Mouse (Mus musculus): Measurements from ENCODE around the gene Egln2. TPM values are rescaled to one million over a fixed set of nuclear protein-coding genes. Genes with fewer than 3 reads are reported as not detected.

Egln2 gene
- polyA plus RNA-seq, 1 experiment from 2014 or later = 97.8 TPM

- H3K4me3 ChIP-seq = peak overlapping the region; percentile 66
- H3K36me3 ChIP-seq = peaks cover 50% of the 10 kb centered on the region
- WGBS = 82% methylated on average over 11 of the region's 11 CpGs
- no peaks in the 10 kb centered on the region for H3K9me3 ChIP-seq (replicated peaks)
- no peaks in the 10 kb centered on the region for H3K27me3 ChIP-seq (ENCODE audit: low read depth, poor library complexity, severe bottlenecking)
- no peak for DNase-seq (ENCODE audit: low spot score)
- peak overlapping the region; percentile 98 for H3K27ac ChIP-seq
- peaks cover 42% of the 10 kb centered on the region for H3K4me1 ChIP-seq
Measured at GRCm38 (mm10) chr7:27167475-27168094, 983 bp upstream of the Egln2 start.

- Histone ChIP-seq H3K27ac (peak overlapping the region; percentile 98), H3K4me3 (peak overlapping the region; percentile 66), H3K4me1 (peaks cover 50% of the 10 kb centered on the region), H3K36me3 (peaks cover 53% of the 10 kb centered on the region), H3K27me3 (ENCODE audit: low read depth, poor library complexity, severe bottlenecking) (no peaks in the 10 kb centered on the region), H3K9me3 (replicated peaks) (no peaks in the 10 kb centered on the region)
- under 1% methylated on average over 42 of the region's 43 CpGs for WGBS
- DNase-seq (ENCODE audit: low spot score) = peak; percentile 90
Measured at GRCm38 (mm10) chr7:27166229-27166613, 381 bp downstream of the Egln2 start.

- peaks cover 50% of the 10 kb centered on the region for H3K4me1 ChIP-seq
- no peaks in the 10 kb centered on the region for H3K9me3 ChIP-seq (replicated peaks)
- WGBS = 5% methylated on average over 8 of the region's 8 CpGs
- H3K27me3 ChIP-seq (ENCODE audit: low read depth, poor library complexity, severe bottlenecking) = no peaks in the 10 kb centered on the region
- H3K27ac ChIP-seq = peak overlapping the region; percentile 98
- peak overlapping the region; percentile 66 for H3K4me3 ChIP-seq
- no peak for DNase-seq (ENCODE audit: low spot score)
- peaks cover 55% of the 10 kb centered on the region for H3K36me3 ChIP-seq
Measured at GRCm38 (mm10) chr7:27165696-27166095, 906 bp downstream of the Egln2 start.

- H3K27me3 ChIP-seq (ENCODE audit: low read depth, poor library complexity, severe bottlenecking) = no peaks in the 10 kb centered on the region
- no peak for DNase-seq (ENCODE audit: low spot score)
- peak overlapping the region; percentile 66 for H3K4me3 ChIP-seq
- peaks cover 52% of the 10 kb centered on the region for H3K4me1 ChIP-seq
- H3K36me3 ChIP-seq = peaks cover 58% of the 10 kb centered on the region
- H3K27ac ChIP-seq = peak overlapping the region; percentile 98
- H3K9me3 ChIP-seq (replicated peaks) = no peaks in the 10 kb centered on the region
- WGBS = 74% methylated on average over 23 of the region's 23 CpGs
Measured at GRCm38 (mm10) chr7:27165007-27165655, 1.5 kb downstream of the Egln2 start.

DNA sequence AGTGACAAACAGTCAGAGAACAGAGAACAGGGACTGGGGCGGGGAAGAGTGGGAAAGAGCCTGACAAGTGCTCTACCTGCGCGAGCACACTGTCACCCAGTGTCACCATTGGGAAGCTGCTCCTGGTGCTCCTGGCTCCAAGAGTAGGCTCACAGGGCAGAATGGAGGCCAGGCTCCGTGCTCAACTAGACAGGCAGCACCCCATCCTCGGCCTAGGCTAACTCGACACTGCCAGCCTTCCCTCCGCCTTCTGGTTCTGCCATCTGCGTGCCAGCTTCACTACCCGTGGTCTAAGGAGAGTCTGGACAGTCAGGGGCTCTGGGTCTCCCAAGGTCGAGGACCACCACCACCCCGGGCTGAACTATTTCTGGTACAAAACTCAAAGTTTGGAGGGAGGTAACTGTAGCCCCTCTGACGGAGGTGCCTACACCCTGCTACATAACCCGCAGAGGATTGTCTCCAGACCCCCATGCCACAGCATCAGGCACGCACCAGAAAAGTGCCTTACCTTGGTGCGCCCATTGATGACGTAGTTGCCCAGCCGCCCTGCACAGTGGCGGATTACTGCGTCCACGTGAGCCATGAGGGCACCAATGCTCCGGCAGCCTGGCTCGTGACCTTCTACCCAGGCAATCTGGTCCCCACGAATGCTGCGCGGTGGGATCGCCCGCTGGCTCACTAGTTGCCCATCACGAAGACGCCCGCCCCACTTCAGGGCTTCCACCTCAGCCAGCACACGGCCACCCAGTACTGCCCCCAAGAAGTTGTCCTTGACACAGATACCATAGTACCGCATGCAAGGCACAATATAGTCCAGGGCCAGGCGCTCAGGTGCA lies 2.3 kb downstream of the Egln2 start:
- DNase-seq (ENCODE audit: low spot score) = no peak
- Histone ChIP-seq H3K9me3 (replicated peaks) (no peaks in the 10 kb centered on the region), H3K4me1 (peaks cover 54% of the 10 kb centered on the region), H3K27ac (no peak overlapping the region; the same call in 1 of the 2 replicates), H3K36me3 (peaks cover 63% of the 10 kb centered on the region), H3K27me3 (ENCODE audit: low read depth, poor library complexity, severe bottlenecking) (no peaks in the 10 kb centered on the region), H3K4me3 (peak overlapping the region; percentile 66)
- WGBS = 81% methylated on average over 33 of the region's 33 CpGs

DNA sequence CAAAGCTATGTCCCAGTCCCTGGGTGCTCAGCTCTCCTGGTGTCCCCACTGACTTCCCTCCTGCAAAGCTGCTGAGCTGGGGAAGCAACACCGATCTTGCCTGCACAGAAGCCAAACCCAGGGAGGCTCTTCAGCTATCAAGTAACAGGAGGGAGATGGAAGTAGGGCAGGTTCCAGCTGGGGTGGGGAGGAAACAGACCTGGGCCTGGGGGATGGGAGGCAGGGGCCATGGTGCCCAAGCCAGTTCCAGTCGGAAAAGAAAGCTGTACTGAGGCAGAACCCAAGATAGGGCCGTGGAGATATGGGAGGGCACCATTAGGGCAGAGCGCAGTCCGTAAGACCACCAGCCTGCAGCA lies 3.2 kb downstream of the Egln2 start:
- H3K4me1 ChIP-seq = peaks cover 51% of the 10 kb centered on the region
- 91% methylated on average over 5 of the region's 5 CpGs for WGBS
- H3K27me3 ChIP-seq (ENCODE audit: low read depth, poor library complexity, severe bottlenecking) = no peaks in the 10 kb centered on the region
- H3K27ac ChIP-seq = no peak overlapping the region
- peaks cover 70% of the 10 kb centered on the region for H3K36me3 ChIP-seq
- no peak for DNase-seq (ENCODE audit: low spot score)
- H3K4me3 ChIP-seq = no peak overlapping the region
- H3K9me3 ChIP-seq (replicated peaks) = no peaks in the 10 kb centered on the region

DNA sequence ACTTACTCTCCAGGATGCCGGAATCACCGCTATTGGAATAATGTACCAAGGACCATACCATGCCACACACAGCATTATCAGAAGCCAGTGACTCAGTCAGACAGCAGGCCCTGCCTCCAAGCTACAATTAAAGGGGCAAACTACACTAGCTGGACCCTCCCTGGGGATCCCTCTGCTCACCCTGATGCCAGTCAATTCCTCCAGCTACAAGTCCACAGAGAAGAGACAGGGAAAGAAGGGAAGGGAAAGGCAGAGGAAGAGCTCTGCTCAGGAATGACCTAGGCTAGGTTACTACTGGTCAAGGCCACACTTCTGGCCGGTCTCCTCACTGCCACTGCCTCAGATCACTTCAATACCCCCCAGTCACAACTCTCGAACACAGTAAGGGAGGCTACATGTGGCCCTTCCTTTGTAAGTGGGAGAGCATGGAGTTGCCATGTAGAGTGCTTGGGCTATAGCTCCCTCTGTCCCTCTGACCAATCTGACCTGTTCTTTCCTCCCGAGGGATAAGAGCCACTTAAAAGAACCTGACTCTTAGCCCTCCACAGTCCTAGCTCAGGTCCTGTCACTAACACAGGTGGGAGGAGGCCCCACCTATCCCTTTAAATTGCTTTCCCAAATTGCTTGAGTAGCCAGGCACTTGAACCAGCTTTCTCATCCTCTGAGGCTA lies 3.7 kb downstream of the Egln2 start:
- DNase-seq (ENCODE audit: low spot score) = no peak
- 89% methylated on average over 5 of the region's 5 CpGs for WGBS
- H3K9me3 ChIP-seq (replicated peaks) = no peaks in the 10 kb centered on the region
- peaks cover 49% of the 10 kb centered on the region for H3K4me1 ChIP-seq
- no peak overlapping the region for H3K4me3 ChIP-seq
- H3K27ac ChIP-seq = no peak overlapping the region
- no peaks in the 10 kb centered on the region for H3K27me3 ChIP-seq (ENCODE audit: low read depth, poor library complexity, severe bottlenecking)
- peaks cover 75% of the 10 kb centered on the region for H3K36me3 ChIP-seq

DNA sequence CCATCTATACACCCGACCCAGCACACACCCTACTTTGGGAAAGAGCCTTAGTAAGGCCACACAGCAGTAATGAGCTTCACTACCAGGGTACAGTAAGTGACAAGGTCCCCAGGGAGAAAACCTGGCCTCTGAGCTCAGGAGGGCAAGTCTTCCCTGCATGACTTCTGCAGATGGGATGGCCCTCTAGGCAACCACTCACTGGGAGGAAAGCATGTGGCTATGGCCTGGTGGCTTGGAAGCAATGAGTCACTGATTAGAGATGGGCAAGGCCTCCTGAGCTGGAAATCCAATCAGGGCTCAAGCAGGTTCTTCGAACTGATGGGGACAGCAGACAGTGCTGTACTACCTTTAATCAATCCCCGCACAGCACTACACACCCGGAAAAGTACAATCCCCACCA lies 4.9 kb downstream of the Egln2 start:
- DNase-seq (ENCODE audit: low spot score) = no peak
- Histone ChIP-seq H3K4me1 (peaks cover 44% of the 10 kb centered on the region), H3K9me3 (replicated peaks) (no peaks in the 10 kb centered on the region), H3K27me3 (ENCODE audit: low read depth, poor library complexity, severe bottlenecking) (no peaks in the 10 kb centered on the region), H3K4me3 (no peak overlapping the region), H3K27ac (no peak overlapping the region), H3K36me3 (peaks cover 84% of the 10 kb centered on the region)
- 89% methylated on average over 4 of the region's 4 CpGs for WGBS

DNA sequence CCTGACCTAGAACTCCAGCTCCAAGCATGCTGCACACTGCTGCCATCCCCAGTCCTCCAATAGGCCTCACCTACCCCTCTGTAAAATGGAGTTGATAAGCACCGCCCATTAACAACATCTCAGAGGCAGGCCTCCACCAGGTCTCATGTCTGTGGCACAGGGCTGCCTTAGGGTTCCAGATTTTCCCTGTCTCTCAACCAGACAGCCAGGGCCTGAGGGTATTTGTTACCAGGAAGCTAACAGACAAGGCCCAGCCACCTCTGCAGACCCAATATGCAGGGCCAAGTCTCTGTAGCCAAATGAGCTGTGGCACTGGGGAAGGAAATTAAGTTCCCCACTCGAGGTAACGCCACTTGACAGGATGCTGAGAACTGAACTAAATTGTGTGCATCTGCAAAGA lies 5.7 kb downstream of the Egln2 start:
- H3K9me3 ChIP-seq (replicated peaks) = no peaks in the 10 kb centered on the region
- H3K27me3 ChIP-seq (ENCODE audit: low read depth, poor library complexity, severe bottlenecking) = no peaks in the 10 kb centered on the region
- H3K36me3 ChIP-seq = peaks cover 90% of the 10 kb centered on the region
- DNase-seq (ENCODE audit: low spot score) = no peak
- no peak overlapping the region for H3K4me3 ChIP-seq
- 84% methylated on average over 3 of the region's 3 CpGs for WGBS
- no peak overlapping the region for H3K27ac ChIP-seq
- H3K4me1 ChIP-seq = peaks cover 44% of the 10 kb centered on the region

DNA sequence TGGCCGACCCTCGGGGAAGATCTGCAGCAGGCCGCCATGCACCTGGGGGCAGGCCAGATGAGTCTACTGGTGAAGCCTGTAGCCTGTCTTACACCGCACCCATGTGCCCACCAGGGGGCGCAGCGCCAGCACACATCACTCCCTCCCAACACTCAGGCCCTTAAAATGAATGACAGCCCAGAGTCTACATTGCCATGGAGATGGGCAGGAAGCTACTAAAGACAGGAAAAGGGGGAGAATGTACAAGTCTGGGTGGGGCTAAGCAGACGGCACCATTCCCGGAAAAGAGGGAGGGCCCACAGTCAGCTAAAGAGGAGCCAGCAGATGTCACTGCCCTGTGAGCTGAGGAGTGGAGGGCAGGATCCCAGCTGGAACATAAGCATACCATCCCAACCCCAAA lies 6.7 kb downstream of the Egln2 start:
- peaks cover 83% of the 10 kb centered on the region for H3K36me3 ChIP-seq
- no peaks in the 10 kb centered on the region for H3K9me3 ChIP-seq (replicated peaks)
- H3K4me3 ChIP-seq = no peak overlapping the region
- H3K4me1 ChIP-seq = peaks cover 35% of the 10 kb centered on the region
- WGBS = 20% methylated on average over 8 of the region's 8 CpGs
- no peaks in the 10 kb centered on the region for H3K27me3 ChIP-seq (ENCODE audit: low read depth, poor library complexity, severe bottlenecking)
- H3K27ac ChIP-seq = no peak overlapping the region
- peak; percentile 88 for DNase-seq (ENCODE audit: low spot score)

GRCm38 (mm10) chr7:27159256-27159655 lies 7.3 kb downstream of the Egln2 start:
- H3K4me1 ChIP-seq = peaks cover 29% of the 10 kb centered on the region
- H3K36me3 ChIP-seq = peaks cover 77% of the 10 kb centered on the region
- no peak for DNase-seq (ENCODE audit: low spot score)
- no peaks in the 10 kb centered on the region for H3K9me3 ChIP-seq (replicated peaks)
- no peak overlapping the region for H3K4me3 ChIP-seq
- 93% methylated on average over 6 of the region's 6 CpGs for WGBS
- H3K27ac ChIP-seq = no peak overlapping the region
- H3K27me3 ChIP-seq (ENCODE audit: low read depth, poor library complexity, severe bottlenecking) = no peaks in the 10 kb centered on the region

- peaks cover 18% of the 10 kb centered on the region; the same call in 1 of the 2 replicates for H3K4me1 ChIP-seq
- H3K27me3 ChIP-seq (ENCODE audit: low read depth, poor library complexity, severe bottlenecking) = no peaks in the 10 kb centered on the region
- WGBS = 96% methylated on average over 9 of the region's 9 CpGs
- no peak overlapping the region for H3K27ac ChIP-seq
- no peaks in the 10 kb centered on the region for H3K9me3 ChIP-seq (replicated peaks)
- no peak overlapping the region for H3K4me3 ChIP-seq
- no peak for DNase-seq (ENCODE audit: low spot score)
- peaks cover 66% of the 10 kb centered on the region for H3K36me3 ChIP-seq
Measured at GRCm38 (mm10) chr7:27158171-27158570, 8.4 kb downstream of the Egln2 start.
